8 mouse cellular contexts compared by ENCODE assay signal in genomic region chr15:7090211-7090765, GRCm38 (mm10). TPM values are rescaled to one million over a fixed set of nuclear protein-coding genes. Genes with fewer than 3 reads are reported as not detected.
DNase-seq lines count a peak whose midpoint lies in the region; ATAC-seq and TF ChIP-seq lines count a peak whose summit lies in the region.

TSS of gene Lifr (plus strand) at chr15:7090614.

- no peak within 1 kb of the TSS for H3K27ac ChIP-seq in ES-Bruce4 (ENCODE audit: insufficient read depth, low read length)
- no peak within 1 kb of the TSS for H3K27ac ChIP-seq in small intestine, adult 2 months (ENCODE audit: insufficient read depth, low read depth, low read length)

- peak; percentile 83 for DNase-seq in heart, adult 11 months
- no peak for DNase-seq in heart, adult 9 months (ENCODE audit: low spot score in 2 of 2)
- no peak for DNase-seq in gastrocnemius, postnatal 25 days
- no peak for DNase-seq in layer of hippocampus, postnatal 10 days (ENCODE audit: low spot score in 2 of 2)
- DNase-seq in embryo, embryonic 10.5 days (ENCODE audit: low spot score) = no peak

- no peak for ATAC-seq in erythroblast, adult 5-6 weeks (replicated peaks; ENCODE audit: low FRiP score, poor library complexity, severe bottlenecking)

- no peaks in the 10 kb centered on the region for H3K36me3 ChIP-seq in ES-Bruce4 (ENCODE audit: control insufficient read depth, insufficient read depth, low read length, poor library complexity, severe bottlenecking)
- H3K36me3 ChIP-seq in small intestine, adult 2 months (ENCODE audit: control insufficient read depth, insufficient read depth, low read length) = no peaks in the 10 kb centered on the region

- no peak within 1 kb of the TSS for H3K4me3 ChIP-seq in ES-Bruce4 (ENCODE audit: low read depth, low read length)
- H3K4me3 ChIP-seq in small intestine, adult 2 months (ENCODE audit: low read depth, low read length) = no peak within 1 kb of the TSS

- H3K9ac ChIP-seq in ES-Bruce4 (ENCODE audit: low read depth, poor library complexity, severe bottlenecking) = no peak within 1 kb of the TSS

- TF ChIP-seq EP300 in ES-Bruce4 (IDR thresholded peaks at IDR 0.05; ENCODE audit: insufficient read depth, low read depth, low read length) = no peak

- 85% methylated on average over 8 of the region's 8 CpGs for WGBS in small intestine, adult 2 months

- TF ChIP-seq POLR2A in ES-Bruce4 (IDR thresholded peaks at IDR 0.05; ENCODE audit: insufficient read depth, low read length) = no peak
- TF ChIP-seq POLR2A in small intestine, adult 2 months (IDR thresholded peaks at IDR 0.05; ENCODE audit: low read depth, low read length) = no peak

- no peaks in the 10 kb centered on the region for H3K9me3 ChIP-seq in ES-Bruce4 (replicated peaks; ENCODE audit: control insufficient read depth, insufficient read depth, low read length, poor library complexity, severe bottlenecking)

- no peaks in the 10 kb centered on the region for H3K4me1 ChIP-seq in ES-Bruce4 (ENCODE audit: control insufficient read depth, insufficient read depth, low read length)
- H3K4me1 ChIP-seq in small intestine, adult 2 months (ENCODE audit: control insufficient read depth, insufficient read depth, insufficient read length, low read length) = no peaks in the 10 kb centered on the region

- no peaks in the 10 kb centered on the region for H3K27me3 ChIP-seq in ES-Bruce4 (ENCODE audit: control insufficient read depth, insufficient read depth, low read length, poor library complexity, severe bottlenecking)
- no peaks in the 10 kb centered on the region for H3K27me3 ChIP-seq in small intestine, adult 2 months (ENCODE audit: control insufficient read depth, insufficient read depth, low read length)

- no peak for TF ChIP-seq CTCF in ES-Bruce4 (IDR thresholded peaks at IDR 0.05; ENCODE audit: low read depth, low read length)
- TF ChIP-seq CTCF in small intestine, adult 2 months (IDR thresholded peaks at IDR 0.05; ENCODE audit: extremely low read depth, insufficient read length, insufficient replicate concordance, low read depth, low read length) = no peak

RNA-seq across cellular contexts. Expression of gene Lifr, which starts in this region (rescaled TPM):
- polyA plus RNA-seq in ES-Bruce4 (2011; ENCODE audit: insufficient read depth, insufficient read length, low read depth, missing spikeins) = 32.0 and 33.8 TPM in 2 replicates
- total RNA-seq in gastrocnemius, postnatal 25 days (2021) = 10 to 100 TPM; 42.5 to 44.6 TPM
- 10 to 100 TPM; 44.0 to 45.5 TPM for total RNA-seq in layer of hippocampus, postnatal 10 days (2021)
- 26.8 and 29.9 TPM in 2 replicates for polyA plus RNA-seq in small intestine, adult 2 months (2012; rRNA removed)
- total RNA-seq in erythroblast, adult 5-6 weeks (2015; ENCODE audit: low replicate concordance) = 0.19 and 2.3 TPM in 2 replicates
- total RNA-seq in erythroblast, adult 5-6 weeks (2017; ENCODE audit: low replicate concordance) = 0.60 and 0.70 TPM in 2 replicates

Comparison
In these comparisons a context has a peak if more than half of its experiments do, and no peak if none do; other contexts are left out.
1. RNA of gene Lifr (total RNA-seq): 44.0 to 45.5 TPM in layer of hippocampus, postnatal 10 days and 42.5 to 44.6 TPM in gastrocnemius, postnatal 25 days; 0.19 to 2.3 TPM in erythroblast, adult 5-6 weeks; every median in the first group is over 10 times any median in the second.